Mouse (Mus musculus): Measurements from ENCODE around the gene Gbp2b.
"Not testable (repeated sequence)": the region's sequence is repeated elsewhere in the genome, so short reads cannot be mapped to it uniquely, and the experiment has no call there.

Gbp2b gene

DNA sequence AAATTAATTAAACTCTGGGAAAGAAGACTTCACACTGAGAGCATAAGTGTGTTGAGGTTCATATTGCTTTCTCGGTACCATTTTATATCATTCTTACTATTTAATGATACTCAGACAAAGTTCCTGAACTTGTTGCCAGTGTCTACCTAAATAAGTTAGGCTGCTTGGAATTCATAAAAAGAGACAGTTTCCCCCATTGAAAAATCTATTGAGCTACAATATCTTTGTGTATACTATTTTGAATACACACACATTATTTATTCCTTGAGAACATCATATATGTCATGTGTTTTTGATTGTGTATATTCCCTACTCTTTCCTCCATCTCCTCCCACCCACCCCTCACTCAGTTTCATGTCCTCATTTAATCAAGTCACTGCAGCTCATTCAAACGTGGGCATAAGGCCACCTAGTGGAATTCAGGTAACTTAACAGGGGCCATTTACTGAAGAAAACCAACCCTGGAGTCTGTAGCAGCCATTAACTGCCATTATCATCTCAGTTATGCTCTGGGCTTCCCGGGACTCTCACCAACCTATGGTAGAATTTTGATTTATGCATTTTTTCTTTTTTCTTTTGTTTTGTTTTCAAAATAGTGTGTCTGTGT, 26.4 kb downstream of the Gbp2b start:
- no peak for DNase-seq

GRCm38 (mm10) chr3:142630385-142630784, 35.7 kb downstream of the Gbp2b start:
- no peak for DNase-seq

DNA sequence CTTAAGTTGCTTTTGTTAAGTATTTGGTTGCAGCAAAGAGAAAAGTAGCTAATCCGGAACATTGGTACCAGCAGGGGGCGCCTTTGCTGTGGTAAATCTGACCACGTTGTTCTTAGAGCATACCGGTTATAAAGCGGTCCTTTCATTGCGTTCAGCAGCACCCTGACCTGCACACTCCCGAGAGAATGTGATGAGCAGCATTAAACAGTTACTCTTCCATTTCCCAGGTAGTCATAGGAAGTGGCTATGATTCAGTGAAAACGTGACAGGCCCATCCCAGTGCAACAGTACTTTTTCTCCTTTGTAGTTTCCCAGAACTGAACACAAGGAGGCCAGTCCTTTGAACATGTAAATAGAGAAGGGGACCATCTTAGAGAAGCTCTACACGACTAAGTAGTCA, 45.6 kb downstream of the Gbp2b start:
- DNase-seq: peak; percentile 57

GRCm38 (mm10) chr3:142645949-142646348, 51.3 kb downstream of the Gbp2b start:
- peak; percentile 80 for DNase-seq

DNA sequence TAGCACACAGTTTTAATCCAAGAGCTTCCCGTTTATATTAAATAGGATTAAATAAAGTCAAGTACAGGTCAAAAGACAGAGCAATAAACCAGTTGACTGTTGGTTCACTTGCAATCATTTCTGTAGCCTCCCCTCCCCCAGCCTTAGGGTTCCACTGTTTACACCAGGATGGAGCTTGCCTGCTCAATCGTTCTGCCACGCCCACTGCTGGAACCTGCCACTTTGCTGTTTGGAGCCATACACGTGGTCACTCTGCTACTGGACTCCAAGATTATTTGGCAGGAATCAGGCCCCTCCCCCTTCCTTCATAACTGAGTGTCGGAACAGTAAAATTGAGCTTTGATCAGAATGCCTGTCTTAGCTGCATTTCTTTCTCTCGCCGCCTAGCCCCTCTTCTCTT, 53.2 kb downstream of the Gbp2b start:
- not testable (repeated sequence) for DNase-seq

DNA sequence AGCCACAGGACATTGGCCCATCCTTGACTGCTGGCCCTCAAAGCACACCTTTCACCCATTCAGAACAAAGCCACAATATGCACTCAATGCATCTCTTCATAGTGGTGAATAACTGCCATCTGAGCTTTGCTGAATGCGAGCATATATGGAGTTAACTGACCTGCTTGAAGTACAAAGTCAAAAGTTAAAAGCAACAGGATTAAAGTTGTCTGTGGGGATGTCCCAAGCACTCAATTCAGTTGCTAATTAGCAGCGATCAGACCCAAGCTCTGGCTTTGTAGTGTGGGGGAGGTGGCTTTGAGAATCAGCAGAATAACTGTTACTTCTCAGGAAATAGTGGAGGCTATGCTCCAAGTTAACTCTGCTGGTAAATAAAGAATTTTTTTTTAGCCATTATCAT, 55.6 kb downstream of the Gbp2b start:
- DNase-seq: no peak

GRCm38 (mm10) chr3:142664723-142665122, 70.1 kb downstream of the Gbp2b start:
- DNase-seq: no peak

Data from right cerebral cortex, postnatal 14 days (tissue).